Mouse (Mus musculus): ENCODE measurements at regions not wholly inside any gene's neighbourhood (a gene's known extent, or its start where the extent isn't known, plus 50 kb on each side); places are given as distances from the start of the nearest gene placed in this dataset.

DNA sequence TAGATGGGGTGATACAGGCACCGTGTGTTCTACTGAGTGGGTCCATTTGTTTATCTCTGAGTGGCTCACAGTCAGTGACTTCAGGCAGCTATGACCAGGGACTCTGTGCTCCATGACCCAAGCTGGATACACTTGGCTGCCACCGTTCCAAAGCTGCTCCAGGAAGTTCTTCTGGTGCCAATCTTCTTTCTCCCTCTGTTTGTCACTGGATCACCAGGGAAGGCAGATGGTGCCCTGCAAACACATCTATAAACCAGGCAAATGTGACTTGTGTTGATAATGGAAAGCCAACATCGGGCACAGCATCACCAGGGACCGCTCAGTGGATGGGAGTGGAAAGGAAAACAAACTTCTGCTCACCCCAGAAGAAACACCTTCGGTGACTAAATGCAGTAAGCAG lies 428.3 kb downstream of the Prss52 start:
- no peaks in the 10 kb centered on the region for H3K27me3 ChIP-seq (ENCODE audit: control insufficient read depth, insufficient read depth, low read length)
- H3K4me3 ChIP-seq (ENCODE audit: control insufficient read depth, low read depth, low read length) = no peak overlapping the region
- no peak overlapping the region for H3K27ac ChIP-seq (ENCODE audit: control insufficient read depth, insufficient read depth, low read depth, low read length)
- H3K4me1 ChIP-seq (ENCODE audit: control insufficient read depth, insufficient read depth, low read length) = no peaks in the 10 kb centered on the region
- no peak for TF ChIP-seq POLR2A (IDR thresholded peaks at IDR 0.05; ENCODE audit: control insufficient read depth, low read depth, low read length)
- TF ChIP-seq CTCF (IDR thresholded peaks at IDR 0.05; ENCODE audit: control insufficient read depth, insufficient read depth, insufficient replicate concordance, low read depth, low read length) = no peak
- no peaks in the 10 kb centered on the region for H3K36me3 ChIP-seq (ENCODE audit: control insufficient read depth, insufficient read depth, low read length)

DNA sequence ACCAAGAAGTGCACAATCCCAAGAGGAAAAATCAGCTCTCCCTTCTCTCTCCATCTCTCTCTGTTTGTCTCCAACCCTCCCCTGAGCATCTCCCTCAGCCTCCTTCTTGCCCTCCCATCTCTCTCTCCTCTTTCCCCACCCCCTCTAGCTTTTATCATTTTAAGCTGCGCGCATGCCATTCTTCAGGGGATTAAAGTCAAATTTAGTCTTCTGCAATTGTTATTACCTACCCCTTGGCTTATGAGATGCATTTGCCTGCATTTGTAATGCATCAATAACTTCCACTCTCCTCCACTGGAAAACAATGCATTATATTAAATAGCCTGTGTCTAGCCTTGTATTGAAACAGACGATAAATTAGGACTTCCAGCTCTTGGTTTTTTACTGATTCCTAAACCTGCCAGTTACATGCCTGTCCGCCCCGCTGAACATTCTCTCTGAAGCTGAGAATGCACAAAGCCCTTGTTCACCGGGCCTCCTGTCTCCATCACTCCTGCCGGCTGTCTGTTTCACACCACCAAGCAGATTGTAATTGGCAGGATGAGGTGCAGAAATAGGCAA lies 429.6 kb downstream of the Prss52 start:
- no peaks in the 10 kb centered on the region for H3K4me1 ChIP-seq (ENCODE audit: control insufficient read depth, insufficient read depth, low read length)
- no peaks in the 10 kb centered on the region for H3K27me3 ChIP-seq (ENCODE audit: control insufficient read depth, insufficient read depth, low read length)
- no peak overlapping the region for H3K4me3 ChIP-seq (ENCODE audit: control insufficient read depth, low read depth, low read length)
- H3K27ac ChIP-seq (ENCODE audit: control insufficient read depth, insufficient read depth, low read depth, low read length) = no peak overlapping the region
- no peak for TF ChIP-seq POLR2A (IDR thresholded peaks at IDR 0.05; ENCODE audit: control insufficient read depth, low read depth, low read length)
- no peak for TF ChIP-seq CTCF (IDR thresholded peaks at IDR 0.05; ENCODE audit: control insufficient read depth, insufficient read depth, insufficient replicate concordance, low read depth, low read length)
- H3K36me3 ChIP-seq (ENCODE audit: control insufficient read depth, insufficient read depth, low read length) = no peaks in the 10 kb centered on the region

- Histone ChIP-seq H3K4me3 (ENCODE audit: control insufficient read depth, low read depth, low read length) (no peak overlapping the region), H3K36me3 (ENCODE audit: control insufficient read depth, insufficient read depth, low read length) (no peaks in the 10 kb centered on the region), H3K27ac (ENCODE audit: control insufficient read depth, insufficient read depth, low read depth, low read length) (no peak overlapping the region), H3K27me3 (ENCODE audit: control insufficient read depth, insufficient read depth, low read length) (no peaks in the 10 kb centered on the region), H3K4me1 (ENCODE audit: control insufficient read depth, insufficient read depth, low read length) (no peaks in the 10 kb centered on the region)
- TF ChIP-seq CTCF (IDR thresholded peaks at IDR 0.05; ENCODE audit: control insufficient read depth, insufficient read depth, insufficient replicate concordance, low read depth, low read length) (no peak), POLR2A (IDR thresholded peaks at IDR 0.05; ENCODE audit: control insufficient read depth, low read depth, low read length) (no peak)
Observed at GRCm38 (mm10) chr14:64534194-64534593, 430.1 kb downstream of the Prss52 start.

- H3K27me3 ChIP-seq (ENCODE audit: control insufficient read depth, insufficient read depth, low read length) = no peaks in the 10 kb centered on the region
- no peaks in the 10 kb centered on the region for H3K36me3 ChIP-seq (ENCODE audit: control insufficient read depth, insufficient read depth, low read length)
- no peak for TF ChIP-seq CTCF (IDR thresholded peaks at IDR 0.05; ENCODE audit: control insufficient read depth, insufficient read depth, insufficient replicate concordance, low read depth, low read length)
- TF ChIP-seq POLR2A (IDR thresholded peaks at IDR 0.05; ENCODE audit: control insufficient read depth, low read depth, low read length) = no peak
Observed at GRCm38 (mm10) chr14:64539436-64539835, 435.4 kb downstream of the Prss52 start.

DNA sequence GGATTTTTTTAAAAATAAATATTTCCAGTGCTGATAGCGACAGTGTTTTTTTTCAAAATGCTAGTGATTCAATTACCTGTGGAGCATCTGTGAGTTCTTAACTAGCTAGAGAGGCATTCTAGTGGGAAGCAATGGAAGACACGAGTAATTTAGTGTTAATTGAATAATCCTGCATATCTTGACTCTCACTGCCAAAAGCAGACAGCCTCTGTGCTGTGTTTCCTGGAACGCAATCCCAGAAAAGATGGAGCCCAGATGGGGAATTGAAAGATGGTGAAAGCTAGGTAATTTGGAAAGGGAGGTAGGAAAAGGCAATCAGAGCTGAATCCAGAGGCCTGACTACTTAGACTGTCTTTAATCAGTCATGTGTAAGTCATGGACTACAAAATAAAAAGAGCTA lies 441.0 kb downstream of the Prss52 start:
- Histone ChIP-seq H3K36me3 (ENCODE audit: control insufficient read depth, insufficient read depth, low read length) (no peaks in the 10 kb centered on the region), H3K27ac (ENCODE audit: control insufficient read depth, insufficient read depth, low read depth, low read length) (no peak overlapping the region), H3K27me3 (ENCODE audit: control insufficient read depth, insufficient read depth, low read length) (no peaks in the 10 kb centered on the region), H3K4me1 (ENCODE audit: control insufficient read depth, insufficient read depth, low read length) (no peaks in the 10 kb centered on the region), H3K4me3 (ENCODE audit: control insufficient read depth, low read depth, low read length) (no peak overlapping the region)
- no peak for TF ChIP-seq POLR2A (IDR thresholded peaks at IDR 0.05; ENCODE audit: control insufficient read depth, low read depth, low read length)
- TF ChIP-seq CTCF (IDR thresholded peaks at IDR 0.05; ENCODE audit: control insufficient read depth, insufficient read depth, insufficient replicate concordance, low read depth, low read length) = no peak

More at GRCm38 (mm10) chr14:64539436-64539835, 435.4 kb downstream of the Prss52 start:
- H3K27ac ChIP-seq (ENCODE audit: control insufficient read depth, insufficient read depth, low read depth, low read length) = no peak overlapping the region
- H3K4me1 ChIP-seq (ENCODE audit: control insufficient read depth, insufficient read depth, low read length) = no peaks in the 10 kb centered on the region
- no peak overlapping the region for H3K4me3 ChIP-seq (ENCODE audit: control insufficient read depth, low read depth, low read length)

DNA sequence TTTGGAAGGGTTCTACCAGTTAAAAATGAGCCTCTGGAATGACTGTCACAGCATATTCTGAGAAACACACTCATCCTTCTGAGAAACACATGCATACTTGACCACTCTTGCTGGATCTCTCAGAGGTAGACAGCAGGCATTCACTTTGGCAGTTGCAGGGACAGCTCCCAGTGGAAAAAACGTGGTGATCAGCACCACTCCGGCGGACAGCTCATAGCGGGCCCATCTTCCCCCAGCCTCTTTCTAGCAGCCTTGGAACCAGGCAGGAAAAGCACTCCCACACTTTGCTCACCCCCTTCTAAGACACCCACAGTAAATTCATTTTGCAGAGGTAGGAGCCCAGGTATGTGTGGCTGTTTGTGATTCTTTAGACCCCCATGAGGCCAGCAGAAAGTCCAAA lies 442.7 kb downstream of the Prss52 start:
- H3K27ac ChIP-seq (ENCODE audit: control insufficient read depth, insufficient read depth, low read depth, low read length) = no peak overlapping the region
- H3K4me1 ChIP-seq (ENCODE audit: control insufficient read depth, insufficient read depth, low read length) = no peaks in the 10 kb centered on the region
- no peak overlapping the region for H3K4me3 ChIP-seq (ENCODE audit: control insufficient read depth, low read depth, low read length)
- H3K27me3 ChIP-seq (ENCODE audit: control insufficient read depth, insufficient read depth, low read length) = no peaks in the 10 kb centered on the region
- no peaks in the 10 kb centered on the region for H3K36me3 ChIP-seq (ENCODE audit: control insufficient read depth, insufficient read depth, low read length)
- no peak for TF ChIP-seq CTCF (IDR thresholded peaks at IDR 0.05; ENCODE audit: control insufficient read depth, insufficient read depth, insufficient replicate concordance, low read depth, low read length)
- no peak for TF ChIP-seq POLR2A (IDR thresholded peaks at IDR 0.05; ENCODE audit: control insufficient read depth, low read depth, low read length)

- TF ChIP-seq CTCF (IDR thresholded peaks at IDR 0.05; ENCODE audit: control insufficient read depth, insufficient read depth, insufficient replicate concordance, low read depth, low read length) = no peak
- no peak for TF ChIP-seq POLR2A (IDR thresholded peaks at IDR 0.05; ENCODE audit: control insufficient read depth, low read depth, low read length)
Observed at GRCm38 (mm10) chr14:64552951-64553350, 448.9 kb downstream of the Prss52 start.

GRCm38 (mm10) chr14:64556042-64556441 lies 452.0 kb downstream of the Prss52 start:
- Histone ChIP-seq H3K27me3 (ENCODE audit: control insufficient read depth, insufficient read depth, low read length) (no peaks in the 10 kb centered on the region), H3K27ac (ENCODE audit: control insufficient read depth, insufficient read depth, low read depth, low read length) (no peak overlapping the region), H3K4me3 (ENCODE audit: control insufficient read depth, low read depth, low read length) (no peak overlapping the region), H3K4me1 (ENCODE audit: control insufficient read depth, insufficient read depth, low read length) (no peaks in the 10 kb centered on the region), H3K36me3 (ENCODE audit: control insufficient read depth, insufficient read depth, low read length) (no peaks in the 10 kb centered on the region)
- no peak for TF ChIP-seq CTCF (IDR thresholded peaks at IDR 0.05; ENCODE audit: control insufficient read depth, insufficient read depth, insufficient replicate concordance, low read depth, low read length)
- TF ChIP-seq POLR2A (IDR thresholded peaks at IDR 0.05; ENCODE audit: control insufficient read depth, low read depth, low read length) = no peak

More at GRCm38 (mm10) chr14:64552951-64553350, 448.9 kb downstream of the Prss52 start:
- H3K27me3 ChIP-seq (ENCODE audit: control insufficient read depth, insufficient read depth, low read length) = no peaks in the 10 kb centered on the region
- no peaks in the 10 kb centered on the region for H3K36me3 ChIP-seq (ENCODE audit: control insufficient read depth, insufficient read depth, low read length)
- no peak overlapping the region for H3K27ac ChIP-seq (ENCODE audit: control insufficient read depth, insufficient read depth, low read depth, low read length)
- H3K4me3 ChIP-seq (ENCODE audit: control insufficient read depth, low read depth, low read length) = no peak overlapping the region
- H3K4me1 ChIP-seq (ENCODE audit: control insufficient read depth, insufficient read depth, low read length) = no peaks in the 10 kb centered on the region

Measured in testis, adult 2 months (tissue).